Mouse (Mus musculus) olfactory bulb, adult 2 months (tissue): ENCODE data around the gene Ubl4b.

ENCODE experiments used
- CTCF ChIP-seq: fragments of 200-500 bp; IDR thresholded peaks from 2 replicates; pipeline ENCODE4 v1.5.1; 2012; ENCODE audit warnings: low read depth, mild to moderate bottlenecking, low read length, moderate library complexity; ENCODE audit not compliant: insufficient read depth
- POLR2A ChIP-seq: fragments of 200-500 bp; IDR thresholded peaks from 2 replicates; pipeline ENCODE4 v1.6.1; 2012; ENCODE audit warnings: mild to moderate bottlenecking, low read depth, low read length, moderate library complexity; ENCODE audit not compliant: insufficient read depth

DNA sequence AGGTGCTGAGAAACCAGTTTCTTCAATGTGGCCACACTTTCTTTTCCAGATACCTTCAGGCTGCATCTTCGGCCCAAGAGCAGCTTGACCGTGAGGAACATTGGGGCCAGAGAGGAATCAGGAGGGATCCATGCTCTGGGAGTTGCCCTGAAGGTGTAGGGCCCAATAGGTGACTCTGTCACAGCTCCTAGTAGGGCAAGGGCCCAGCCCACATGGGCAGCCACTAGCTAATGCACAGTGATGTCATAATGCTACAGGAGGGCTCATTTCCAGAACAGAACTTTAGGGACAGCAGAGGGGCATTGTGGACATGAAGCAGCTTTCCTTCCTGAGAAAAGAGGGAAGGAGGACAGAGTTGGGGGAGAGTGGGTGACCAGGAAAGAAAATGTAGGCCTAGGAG is at the start of gene Ubl4b:
- TF ChIP-seq POLR2A (no peak), CTCF (no peak)
